Mouse (Mus musculus) heart, postnatal 0 days (tissue): ENCODE measurements around the gene Gltp. TPM values are rescaled to one million over a fixed set of nuclear protein-coding genes. Genes with fewer than 3 reads are reported as not detected.

Source experiments
- ATAC-seq: fragments of 200-750 bp; cut with Nextera tagmentation; 2 replicates; pipeline ENCODE4 v1.8.0; 2017; ENCODE audit warnings: low read depth, moderate number of reproducible peaks, moderate library complexity; ENCODE audit not compliant: insufficient read depth
- DNase-seq: peaks from one replicate; pipeline ENCODE4 v3.0.0-alpha.2; 2016; ENCODE audit warnings: low spot score
- H3K27ac ChIP-seq: fragments of 300-500 bp; sonication (generic); 2 replicates; pipeline ENCODE4 v1.5.1; 2014; ENCODE audit warnings: low read depth, mild to moderate bottlenecking
- H3K27me3 ChIP-seq: fragments of 300-500 bp; sonication (generic); 2 replicates; pipeline ENCODE4 v1.6.1; 2014; ENCODE audit warnings: low read length, mixed read lengths; ENCODE audit not compliant: control insufficient read depth, insufficient read depth
- H3K36me3 ChIP-seq: fragments of 300-500 bp; sonication (generic); replicated peaks from 2 replicates; pipeline ENCODE4 v1.6.1; 2014; ENCODE audit warnings: low read length, mixed read lengths; ENCODE audit not compliant: control insufficient read depth, insufficient read depth
- H3K4me1 ChIP-seq: fragments of 300-500 bp; sonication (generic); 2 replicates; pipeline ENCODE4 v1.6.1; 2014; ENCODE audit warnings: antibody characterized with exemption; ENCODE audit not compliant: control insufficient read depth, insufficient read depth
- H3K4me2 ChIP-seq: fragments of 300-500 bp; sonication (generic); 2 replicates; pipeline ENCODE4 v1.6.1; 2014; ENCODE audit warnings: low read depth, mild to moderate bottlenecking, low read length, moderate library complexity
- H3K4me3 ChIP-seq: fragments of 300-500 bp; sonication (generic); 2 replicates; pipeline ENCODE4 v1.5.1; 2014; ENCODE audit warnings: low read depth, low read length
- H3K9ac ChIP-seq: fragments of 300-500 bp; sonication (generic); replicated peaks from 2 replicates; pipeline ENCODE4 v1.6.1; 2014; ENCODE audit warnings: low read depth, low read length, mixed read lengths
- H3K9me3 ChIP-seq: fragments of 300-500 bp; sonication (generic); replicated peaks from 2 replicates; pipeline ENCODE4 v1.6.1; 2016; ENCODE audit warnings: low read length; ENCODE audit not compliant: control insufficient read depth
- CTCF ChIP-seq: IDR thresholded peaks from 2 replicates; pipeline ENCODE4 v1.5.1; 2016; ENCODE audit warnings: antibody characterized with exemption, control low read depth, low read depth
- EP300 ChIP-seq: IDR thresholded peaks from 2 replicates; pipeline ENCODE4 v1.6.1; 2016; ENCODE audit warnings: antibody characterized with exemption, low read depth
- WGBS: fragments of 180-500 bp; shearing (Covaris S2); extraction: QIAGEN DNeasy Blood & Tissue Kit; methylation state at CpG from one replicate; pipeline ENCODE4 v1.1.7; 2014; 5-methylcytosine and 5-hydroxymethylcytosine counted together
- polyA plus RNA-seq: library from polyadenylated mRNA; unstranded; fragments of >200 nt; fragmentation: Nextera tagmentation; extraction: Ambion mirVana; gene quantifications from 2 replicates; pipeline ENCODE4 v1.2.1, GENCODE M21; 2015
- total RNA-seq: library from RNA; depleted of rRNA; stranded (reverse); fragments of >200 nt; gene quantifications from 2 replicates; pipeline ENCODE4 v1.2.3, GENCODE M21; 2014; ENCODE audit warnings: low replicate concordance

Gltp gene
- total and polyA plus RNA-seq, 2 experiments from 2014 or later = 32.0 to 45.3 TPM

GRCm38 (mm10) chr5:114698044-114698746 is 7.4 kb upstream of the Gltp start:
- Histone ChIP-seq H3K4me2 (no peak overlapping the region), H3K27me3 (no peaks in the 10 kb centered on the region), H3K36me3 (no peaks in the 10 kb centered on the region), H3K4me3 (no peak overlapping the region), H3K27ac (no peak overlapping the region), H3K9me3 (no peaks in the 10 kb centered on the region), H3K9ac (no peak overlapping the region), H3K4me1 (no peaks in the 10 kb centered on the region)
- ATAC-seq (no peak), DNase-seq (no peak)
- 82% methylated on average over 19 of the region's 19 CpGs for WGBS
- no peak for TF ChIP-seq CTCF
- no peak for TF ChIP-seq EP300

GRCm38 (mm10) chr5:114696939-114697338 is 6.2 kb upstream of the Gltp start:
- 72% methylated on average over 17 of the region's 17 CpGs for WGBS
- Histone ChIP-seq H3K4me1 (no peaks in the 10 kb centered on the region), H3K27ac (no peak overlapping the region), H3K4me2 (no peak overlapping the region), H3K36me3 (no peaks in the 10 kb centered on the region), H3K9me3 (no peaks in the 10 kb centered on the region), H3K9ac (no peak overlapping the region), H3K27me3 (0 out of 2 replicates have a peak, but pooled peaks cover 2% of the 10 kb centered on the region), H3K4me3 (no peak overlapping the region)
- no peak for ATAC-seq
- TF ChIP-seq EP300 (no peak), CTCF (no peak)
- no peak for DNase-seq

DNA sequence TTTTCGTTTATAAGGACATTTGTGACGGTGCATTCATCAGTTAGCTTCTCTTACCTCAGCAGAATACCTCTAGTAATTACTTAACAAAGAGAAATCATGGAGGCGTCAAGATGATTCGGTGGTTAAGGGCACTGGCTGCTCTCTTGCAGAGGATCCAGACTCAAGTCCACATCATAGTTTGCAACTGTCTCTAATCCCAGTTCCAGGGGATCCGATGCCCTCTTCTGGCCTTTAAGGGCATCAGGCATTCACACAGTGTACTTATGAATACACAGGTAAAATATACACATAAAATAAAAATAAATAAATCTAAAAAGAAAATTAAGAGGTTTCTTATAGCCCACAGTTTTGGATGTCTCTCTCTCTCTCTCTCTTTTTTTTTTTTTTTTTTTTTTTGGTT is 5.0 kb upstream of the Gltp start:
- no peak for TF ChIP-seq EP300
- TF ChIP-seq CTCF = peak; percentile 12
- Histone ChIP-seq H3K4me3 (no peak overlapping the region), H3K36me3 (no peaks in the 10 kb centered on the region), H3K9ac (no peak overlapping the region), H3K27me3 (0 out of 2 replicates have a peak, but pooled peaks cover 3% of the 10 kb centered on the region), H3K9me3 (no peaks in the 10 kb centered on the region), H3K4me2 (no peak overlapping the region), H3K4me1 (peaks cover 4% of the 10 kb centered on the region; the same call in 1 of the 2 replicates), H3K27ac (no peak overlapping the region)
- ATAC-seq = no peak
- 70% methylated on average over 5 of the region's 5 CpGs for WGBS
- no peak for DNase-seq

- H3K9me3 ChIP-seq = no peaks in the 10 kb centered on the region
- H3K4me1 ChIP-seq = peaks cover 13% of the 10 kb centered on the region
- H3K27ac ChIP-seq = no peak overlapping the region
- H3K36me3 ChIP-seq = no peaks in the 10 kb centered on the region
- H3K4me2 ChIP-seq = peak overlapping the region; percentile 99
- WGBS = 18% methylated on average over 16 of the region's 16 CpGs
- no peak for ATAC-seq
- H3K4me3 ChIP-seq = peak overlapping the region; percentile 78
- no peak for TF ChIP-seq EP300
- TF ChIP-seq CTCF = no peak
- H3K27me3 ChIP-seq = 0 out of 2 replicates have a peak, but pooled peaks cover 3% of the 10 kb centered on the region
- peak overlapping the region; percentile 80 for H3K9ac ChIP-seq
- DNase-seq = no peak
These were observed 951 bp downstream of the Gltp start for GRCm38 (mm10) chr5:114689700-114690366.

- ATAC-seq = no peak
- Histone ChIP-seq H3K4me2 (no peak overlapping the region), H3K9me3 (no peaks in the 10 kb centered on the region), H3K27me3 (0 out of 2 replicates have a peak, but pooled peaks cover 3% of the 10 kb centered on the region), H3K9ac (no peak overlapping the region), H3K4me3 (no peak overlapping the region), H3K27ac (no peak overlapping the region), H3K36me3 (no peaks in the 10 kb centered on the region), H3K4me1 (peaks cover 13% of the 10 kb centered on the region)
- 84% methylated on average over 13 of the region's 13 CpGs for WGBS
- DNase-seq = no peak
- TF ChIP-seq EP300 (no peak), CTCF (no peak)
These were observed 2.1 kb downstream of the Gltp start for GRCm38 (mm10) chr5:114688703-114689102.
